ENCODE assay signal across 19 mouse cellular contexts in genomic region chr9:109051011-109051501, GRCm38 (mm10). TPM values are rescaled to one million over a fixed set of nuclear protein-coding genes. Genes with fewer than 3 reads are reported as not detected.
DNase-seq lines count a peak whose midpoint lies in the region; ATAC-seq and TF ChIP-seq lines count a peak whose summit lies in the region.
"Had no signal": no experiment of that assay in that cellular context is flagged by ENCODE, and none has a peak within 500 bp of the region (broad histone marks: within the 10 kb centered on the region; RNA-seq: fewer than 3 reads in every experiment).

No protein-coding gene starts in this region.

- no peak overlapping the region; the same call in 1 of the 2 replicates for H3K4me3 ChIP-seq in heart, embryonic 16.5 days (ENCODE audit: low read length)
- no peak overlapping the region for H3K4me3 ChIP-seq in midbrain, postnatal 0 days (ENCODE audit: low read depth, low read length)
- no peak overlapping the region for H3K4me3 ChIP-seq in kidney, embryonic 15.5 days (replicated peaks)
- no peak overlapping the region for H3K4me3 ChIP-seq in stomach, postnatal 0 days (ENCODE audit: low read depth, low read length)
- H3K4me3 ChIP-seq: embryonic facial prominence, embryonic 13.5 days; forebrain, embryonic 13.5 days; gastrocnemius, adult 2 months; heart, embryonic 13.5 days; hindbrain, embryonic 13.5 days; limb, embryonic 10.5 days had no signal

- 80% methylated on average over 13 of the region's 13 CpGs for WGBS in heart, embryonic 16.5 days
- WGBS in midbrain, postnatal 0 days = 92% methylated on average over 13 of the region's 13 CpGs
- 89% methylated on average over 13 of the region's 13 CpGs for WGBS in kidney, embryonic 15.5 days
- 88% methylated on average over 13 of the region's 13 CpGs for WGBS in stomach, postnatal 0 days

- peaks cover 10% of the 10 kb centered on the region; the same call in 1 of the 2 replicates for H3K36me3 ChIP-seq in heart, embryonic 16.5 days (ENCODE audit: control insufficient read depth, insufficient read depth)
- H3K36me3 ChIP-seq in midbrain, postnatal 0 days (ENCODE audit: insufficient read depth, low read length) = no peaks in the 10 kb centered on the region
- peaks cover 25% of the 10 kb centered on the region for H3K36me3 ChIP-seq in kidney, embryonic 15.5 days
- H3K36me3 ChIP-seq in stomach, postnatal 0 days (ENCODE audit: control insufficient read depth, insufficient read depth, low read length) = peaks cover 4% of the 10 kb centered on the region; the same call in 1 of the 2 replicates

- H3K27me3 ChIP-seq in heart, embryonic 16.5 days (ENCODE audit: control insufficient read depth, insufficient read depth, low read length) = no peaks in the 10 kb centered on the region
- H3K27me3 ChIP-seq in midbrain, postnatal 0 days (ENCODE audit: insufficient read depth, low read length) = no peaks in the 10 kb centered on the region
- no peaks in the 10 kb centered on the region for H3K27me3 ChIP-seq in kidney, embryonic 15.5 days
- no peaks in the 10 kb centered on the region for H3K27me3 ChIP-seq in stomach, postnatal 0 days (ENCODE audit: control insufficient read depth, insufficient read depth, low read length)
- H3K27me3 ChIP-seq: embryonic facial prominence, embryonic 13.5 days; forebrain, embryonic 13.5 days; heart, embryonic 13.5 days; hindbrain, embryonic 13.5 days; Patski had no signal

- H3K4me1 ChIP-seq in heart, embryonic 16.5 days (ENCODE audit: control insufficient read depth, insufficient read depth, low read length) = peaks cover 11% of the 10 kb centered on the region; the same call in 1 of the 2 replicates
- peaks cover 6% of the 10 kb centered on the region for H3K4me1 ChIP-seq in midbrain, postnatal 0 days (ENCODE audit: insufficient read depth, low read length)
- H3K4me1 ChIP-seq in kidney, embryonic 15.5 days = peaks cover 17% of the 10 kb centered on the region
- 0 out of 2 replicates have a peak, but pooled peaks cover 2% of the 10 kb centered on the region for H3K4me1 ChIP-seq in stomach, postnatal 0 days (replicated peaks; ENCODE audit: control insufficient read depth, insufficient read depth)

- ATAC-seq in heart, embryonic 16.5 days (replicated peaks; ENCODE audit: extremely low read depth, insufficient read depth, low FRiP score) = no peak
- no peak for ATAC-seq in midbrain, postnatal 0 days (ENCODE audit: low FRiP score)
- no peak for ATAC-seq in kidney, embryonic 15.5 days (replicated peaks; ENCODE audit: low FRiP score)
- ATAC-seq in stomach, postnatal 0 days (ENCODE audit: low FRiP score, low TSS enrichment) = no peak
- ATAC-seq: forebrain, embryonic 13.5 days; Patski had no signal

- TF ChIP-seq CTCF in midbrain, postnatal 0 days (IDR thresholded peaks at IDR 0.05) = no peak
- no peak for TF ChIP-seq CTCF in stomach, postnatal 0 days (IDR thresholded peaks at IDR 0.05; ENCODE audit: low read depth)

- peak overlapping the region; percentile 47; the same call in 1 of the 2 replicates for H3K27ac ChIP-seq in heart, embryonic 16.5 days (ENCODE audit: low read length)
- no peak overlapping the region for H3K27ac ChIP-seq in midbrain, postnatal 0 days (ENCODE audit: low read depth, low read length)
- H3K27ac ChIP-seq in kidney, embryonic 15.5 days = no peak overlapping the region
- no peak overlapping the region for H3K27ac ChIP-seq in stomach, postnatal 0 days (replicated peaks)
- H3K27ac ChIP-seq: embryonic facial prominence, embryonic 13.5 days; forebrain, embryonic 13.5 days; gastrocnemius, adult 2 months; heart, embryonic 13.5 days; hindbrain, embryonic 13.5 days; limb, embryonic 10.5 days had no signal

- no peaks in the 10 kb centered on the region for H3K9me3 ChIP-seq in heart, embryonic 16.5 days (replicated peaks; ENCODE audit: control insufficient read depth, low read length)
- H3K9me3 ChIP-seq in midbrain, postnatal 0 days (ENCODE audit: low read length) = no peaks in the 10 kb centered on the region
- H3K9me3 ChIP-seq in kidney, embryonic 15.5 days (replicated peaks) = no peaks in the 10 kb centered on the region
- no peaks in the 10 kb centered on the region for H3K9me3 ChIP-seq in stomach, postnatal 0 days (ENCODE audit: control insufficient read depth, low read length)
- H3K9me3 ChIP-seq: embryonic facial prominence, embryonic 13.5 days; forebrain, embryonic 13.5 days; heart, embryonic 13.5 days; hindbrain, embryonic 13.5 days; limb, embryonic 10.5 days had no signal

- no peak for DNase-seq in heart, postnatal 4 days
- DNase-seq in urinary bladder, postnatal 4 days (ENCODE audit: low spot score in 2 of 2) = peak; percentile 15 to 55
- no peak for DNase-seq in urinary bladder, postnatal 25 days (ENCODE audit: low spot score)
- DNase-seq in spleen, postnatal 10 days (ENCODE audit: low spot score in 2 of 2) = peak; percentile 21 to 45
- no peak for DNase-seq in midbrain, postnatal 0 days (ENCODE audit: low spot score)
- DNase-seq in stomach, postnatal 0 days (ENCODE audit: low spot score) = no peak
- DNase-seq: adrenal gland, adult 2 months; cerebellum, postnatal 10 days; gastrocnemius, adult 2 months; kidney, adult 9 months; lung, adult 18-20 months had no signal

- no peak for TF ChIP-seq EP300 in stomach, postnatal 0 days (optimal IDR thresholded peaks at IDR 0.05)

- H3K4me2 ChIP-seq in heart, embryonic 16.5 days (ENCODE audit: low read depth, low read length) = no peak overlapping the region; the same call in 1 of the 2 replicates
- no peak overlapping the region for H3K4me2 ChIP-seq in midbrain, postnatal 0 days (ENCODE audit: low read depth, low read length, poor library complexity, severe bottlenecking)
- no peak overlapping the region for H3K4me2 ChIP-seq in kidney, embryonic 15.5 days
- no peak overlapping the region for H3K4me2 ChIP-seq in stomach, postnatal 0 days (replicated peaks; ENCODE audit: low read depth)
- H3K4me2 ChIP-seq: embryonic facial prominence, embryonic 13.5 days; forebrain, embryonic 13.5 days; heart, embryonic 13.5 days; hindbrain, embryonic 13.5 days had no signal

- H3K9ac ChIP-seq in heart, embryonic 16.5 days (ENCODE audit: low read length) = no peak overlapping the region
- no peak overlapping the region for H3K9ac ChIP-seq in midbrain, postnatal 0 days (replicated peaks; ENCODE audit: low read length, poor library complexity, severe bottlenecking)
- no peak overlapping the region for H3K9ac ChIP-seq in kidney, embryonic 15.5 days
- H3K9ac ChIP-seq in stomach, postnatal 0 days (ENCODE audit: low read length) = no peak overlapping the region
- H3K9ac ChIP-seq: embryonic facial prominence, embryonic 13.5 days; forebrain, embryonic 13.5 days; heart, embryonic 13.5 days; hindbrain, embryonic 13.5 days had no signal

RNA-seq across cellular contexts. Expression of gene Trex1, which starts 8.5 kb away (rescaled TPM):
- 12.5 and 14.5 TPM in 2 replicates for polyA plus RNA-seq in heart, embryonic 16.5 days (2015; fragmentation: Nextera tagmentation; extraction: Ambion mirVana)
- 1 to 10 TPM; 9.1 to 9.3 TPM for total RNA-seq in heart, postnatal 4 days (2021)
- 22.5 and 28.1 TPM in 2 replicates for total RNA-seq in midbrain, postnatal 0 days (2014; rRNA removed)
- polyA plus RNA-seq in midbrain, postnatal 0 days (2015; fragmentation: Nextera tagmentation; extraction: Ambion mirVana) = 14.8 and 18.6 TPM in 2 replicates
- polyA plus RNA-seq in kidney, embryonic 15.5 days (2015; fragmentation: Nextera tagmentation; extraction: Ambion mirVana) = 11.1 and 13.8 TPM in 2 replicates
- polyA plus RNA-seq in stomach, postnatal 0 days (2015; fragmentation: Nextera tagmentation; extraction: Ambion mirVana) = 13.3 and 15.8 TPM in 2 replicates

RNA-seq across cellular contexts. Expression of gene Shisa5, which starts 12.7 kb away (rescaled TPM):
- polyA plus RNA-seq in heart, embryonic 16.5 days (2015; fragmentation: Nextera tagmentation; extraction: Ambion mirVana) = 75.4 and 84.5 TPM in 2 replicates
- 10 to 100 TPM; 48.2 to 50.4 TPM for total RNA-seq in heart, postnatal 4 days (2021)
- 79.7 and 80.6 TPM in 2 replicates for total RNA-seq in midbrain, postnatal 0 days (2014; rRNA removed)
- polyA plus RNA-seq in midbrain, postnatal 0 days (2015; fragmentation: Nextera tagmentation; extraction: Ambion mirVana) = 75.0 and 89.3 TPM in 2 replicates
- 81.7 and 95.6 TPM in 2 replicates for polyA plus RNA-seq in kidney, embryonic 15.5 days (2015; fragmentation: Nextera tagmentation; extraction: Ambion mirVana)
- polyA plus RNA-seq in stomach, postnatal 0 days (2015; fragmentation: Nextera tagmentation; extraction: Ambion mirVana) = 168 and 181 TPM in 2 replicates

RNA-seq across cellular contexts. Expression of gene Atrip, which starts 22.9 kb away (rescaled TPM):
- polyA plus RNA-seq in heart, embryonic 16.5 days (2015; fragmentation: Nextera tagmentation; extraction: Ambion mirVana) = 15.6 and 17.3 TPM in 2 replicates
- 10 to 100 TPM; 10.4 to 11.1 TPM for total RNA-seq in heart, postnatal 4 days (2021)
- total RNA-seq in midbrain, postnatal 0 days (2014; rRNA removed) = 34.7 and 35.1 TPM in 2 replicates
- 32.9 and 34.7 TPM in 2 replicates for polyA plus RNA-seq in midbrain, postnatal 0 days (2015; fragmentation: Nextera tagmentation; extraction: Ambion mirVana)
- 26.3 and 27.0 TPM in 2 replicates for polyA plus RNA-seq in kidney, embryonic 15.5 days (2015; fragmentation: Nextera tagmentation; extraction: Ambion mirVana)
- 10.8 and 11.3 TPM in 2 replicates for polyA plus RNA-seq in stomach, postnatal 0 days (2015; fragmentation: Nextera tagmentation; extraction: Ambion mirVana)

RNA-seq across cellular contexts. Expression of gene Ccdc51, which starts 31.2 kb away (rescaled TPM):
- polyA plus RNA-seq in heart, embryonic 16.5 days (2015; fragmentation: Nextera tagmentation; extraction: Ambion mirVana) = 14.7 and 15.9 TPM in 2 replicates
- 10 to 100 TPM; 11.5 to 12.2 TPM for total RNA-seq in heart, postnatal 4 days (2021)
- total RNA-seq in midbrain, postnatal 0 days (2014; rRNA removed) = 6.9 and 7.4 TPM in 2 replicates
- 4.8 and 7.1 TPM in 2 replicates for polyA plus RNA-seq in midbrain, postnatal 0 days (2015; fragmentation: Nextera tagmentation; extraction: Ambion mirVana)
- 12.9 and 13.6 TPM in 2 replicates for polyA plus RNA-seq in kidney, embryonic 15.5 days (2015; fragmentation: Nextera tagmentation; extraction: Ambion mirVana)
- 8.9 and 9.9 TPM in 2 replicates for polyA plus RNA-seq in stomach, postnatal 0 days (2015; fragmentation: Nextera tagmentation; extraction: Ambion mirVana)

RNA-seq across cellular contexts. Expression of gene Tma7, which starts 31.3 kb away (rescaled TPM):
- 414 and 431 TPM in 2 replicates for polyA plus RNA-seq in heart, embryonic 16.5 days (2015; fragmentation: Nextera tagmentation; extraction: Ambion mirVana)
- 100 to 1,000 TPM; 294 to 307 TPM for total RNA-seq in heart, postnatal 4 days (2021)
- 129 and 162 TPM in 2 replicates for total RNA-seq in midbrain, postnatal 0 days (2014; rRNA removed)
- 766 and 825 TPM in 2 replicates for polyA plus RNA-seq in midbrain, postnatal 0 days (2015; fragmentation: Nextera tagmentation; extraction: Ambion mirVana)
- polyA plus RNA-seq in kidney, embryonic 15.5 days (2015; fragmentation: Nextera tagmentation; extraction: Ambion mirVana) = 616 and 693 TPM in 2 replicates
- polyA plus RNA-seq in stomach, postnatal 0 days (2015; fragmentation: Nextera tagmentation; extraction: Ambion mirVana) = 416 and 424 TPM in 2 replicates

Comparison
In these comparisons a context has a peak if more than half of its experiments do, and no peak if none do; other contexts are left out.
1. DNase-seq: peak in urinary bladder, postnatal 4 days (2 of 2) and spleen, postnatal 10 days (2 of 2); none in heart, postnatal 4 days (single experiment), urinary bladder, postnatal 25 days (single experiment), midbrain, postnatal 0 days (single experiment) and stomach, postnatal 0 days (single experiment).